Mouse (Mus musculus): Measurements from ENCODE around the gene Elovl6.

Gene Elovl6

DNA sequence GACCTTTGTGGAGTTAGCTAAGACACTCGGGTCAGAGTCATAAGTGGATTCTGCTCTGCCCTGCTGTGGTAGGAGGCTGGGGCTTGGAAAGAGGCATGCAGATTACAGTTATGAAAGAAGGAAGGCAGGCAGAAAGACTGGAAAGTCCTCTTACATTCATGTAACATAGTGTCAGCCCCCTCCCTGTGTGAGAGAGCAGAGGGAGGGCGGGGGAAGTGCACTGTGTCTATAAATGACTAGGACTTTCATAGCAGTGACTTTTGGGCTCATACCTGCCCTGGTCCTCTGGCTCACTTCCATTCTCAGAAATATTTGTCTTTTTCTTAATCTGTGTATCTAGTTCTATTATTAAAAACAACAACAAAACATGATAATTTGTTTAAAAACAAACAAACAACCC lies 33.9 kb downstream of the Elovl6 start:
- no peak for DNase-seq (ENCODE audit: low spot score)

DNA sequence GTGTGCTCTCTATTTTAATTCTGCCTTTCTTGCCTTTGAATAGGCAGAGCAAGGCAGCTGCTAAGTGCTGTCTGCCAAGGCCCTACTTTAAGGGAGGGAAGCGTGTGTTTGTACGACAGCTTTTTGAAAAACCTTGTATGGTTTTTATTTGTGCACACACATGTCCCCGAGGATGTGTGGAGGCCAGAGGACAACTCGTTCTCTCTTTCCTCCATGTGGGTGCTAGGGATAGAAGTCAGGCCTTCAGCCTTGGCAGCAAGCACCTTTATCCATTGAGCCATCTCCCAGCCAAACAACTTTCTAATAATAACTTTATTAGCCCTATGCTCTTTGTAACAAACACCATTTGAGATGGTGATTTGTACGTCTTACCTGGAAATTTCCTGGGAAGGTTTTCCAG lies 34.7 kb downstream of the Elovl6 start:
- no peak for DNase-seq (ENCODE audit: low spot score)

DNA sequence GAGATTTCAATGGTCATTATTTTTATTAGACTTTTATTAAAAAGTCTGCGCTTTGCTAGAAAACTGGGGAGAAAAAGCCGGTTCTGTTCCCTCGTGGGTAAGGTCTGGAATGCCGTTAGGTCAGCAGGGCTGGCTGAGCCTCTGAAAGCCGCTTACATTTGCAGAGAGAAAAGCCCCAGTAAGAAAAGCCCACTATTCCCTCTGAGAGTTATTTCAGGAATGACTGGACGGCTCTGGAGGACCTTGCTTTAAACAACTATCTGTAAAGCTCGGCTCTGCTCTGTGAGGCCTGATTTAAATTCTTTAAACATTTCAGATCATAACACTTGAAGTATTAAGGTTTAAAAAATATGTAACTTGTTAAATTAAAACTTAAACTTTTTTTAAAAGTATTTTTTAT lies 36.4 kb downstream of the Elovl6 start:
- no peak for DNase-seq (ENCODE audit: low spot score)

DNA sequence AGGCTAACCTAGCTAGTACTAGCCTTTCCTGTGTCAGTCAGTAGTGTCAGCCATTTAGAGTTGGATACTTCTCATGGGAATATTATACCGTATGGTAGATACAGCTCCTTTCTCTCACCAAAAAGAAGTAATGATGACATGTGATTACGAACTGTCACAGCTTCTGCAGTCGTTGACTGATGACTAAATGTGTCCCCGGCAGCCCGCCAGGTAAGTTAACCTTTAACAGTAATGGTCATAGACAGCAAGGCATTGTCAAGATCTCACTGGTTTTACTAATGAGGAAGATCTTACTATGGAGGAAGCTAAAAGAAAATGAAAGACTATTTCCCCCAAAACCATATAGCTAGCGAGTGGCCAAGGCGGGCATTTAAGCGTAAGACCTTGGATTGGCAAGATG lies 38.8 kb downstream of the Elovl6 start:
- no peak for DNase-seq (ENCODE audit: low spot score)

DNA sequence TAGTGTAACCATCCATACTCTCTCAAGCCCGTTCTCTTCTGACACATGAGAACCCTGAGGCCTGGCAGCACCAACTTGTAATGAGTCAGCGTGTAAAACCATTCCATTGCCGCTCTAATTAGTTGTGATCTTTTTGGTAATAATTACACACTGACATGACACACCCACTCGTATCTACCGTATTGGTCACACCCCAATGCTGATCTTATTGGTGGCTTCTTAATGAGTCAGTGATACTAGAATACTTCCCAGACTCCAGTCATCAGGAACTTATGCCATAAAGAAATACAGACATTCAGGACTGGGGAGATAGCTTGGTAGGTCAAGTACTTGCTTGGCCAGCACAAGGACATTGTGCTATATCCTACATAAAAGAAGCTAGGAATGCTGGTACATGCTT lies 39.5 kb downstream of the Elovl6 start:
- no peak for DNase-seq (ENCODE audit: low spot score)

DNA sequence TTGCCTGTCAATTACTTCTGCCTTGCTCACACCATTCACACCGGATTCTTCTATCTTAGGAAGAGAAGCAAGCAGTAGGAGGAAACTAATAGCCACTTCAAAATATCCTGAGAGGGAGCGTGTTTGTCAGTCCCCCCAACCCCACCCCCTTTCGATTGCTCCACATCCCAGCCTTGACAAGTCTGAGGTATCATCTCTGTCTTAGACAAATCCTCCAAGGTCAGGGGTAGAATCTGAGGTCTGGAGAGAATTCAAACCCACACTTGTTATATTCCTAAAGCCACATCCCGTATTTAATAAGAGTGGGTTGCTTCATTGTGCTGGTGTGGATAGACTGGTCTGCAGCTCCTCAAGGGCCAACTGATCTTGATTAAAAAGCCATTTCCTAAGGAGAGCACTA lies 40.8 kb downstream of the Elovl6 start:
- DNase-seq (ENCODE audit: low spot score) = no peak

DNA sequence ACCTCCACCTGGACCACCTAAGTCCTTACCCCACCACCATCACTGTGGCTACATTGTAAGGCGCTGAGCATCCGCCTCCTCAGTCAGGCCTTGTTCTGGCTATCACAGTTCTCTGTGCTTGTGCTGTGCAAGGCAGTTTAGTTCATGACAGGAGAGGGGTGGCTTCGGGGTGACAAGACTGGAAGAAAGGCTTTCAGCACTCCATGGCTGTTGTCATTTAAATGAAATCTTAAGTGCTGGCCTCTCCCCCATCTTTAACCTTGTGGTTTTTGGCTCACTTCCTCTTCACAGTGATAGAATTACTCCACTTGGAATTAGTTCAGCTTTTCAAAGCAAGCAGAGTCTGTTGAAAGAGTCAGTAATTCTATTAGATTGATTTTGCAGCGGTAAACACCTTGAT lies 41.5 kb downstream of the Elovl6 start:
- DNase-seq (ENCODE audit: low spot score) = no peak

DNA sequence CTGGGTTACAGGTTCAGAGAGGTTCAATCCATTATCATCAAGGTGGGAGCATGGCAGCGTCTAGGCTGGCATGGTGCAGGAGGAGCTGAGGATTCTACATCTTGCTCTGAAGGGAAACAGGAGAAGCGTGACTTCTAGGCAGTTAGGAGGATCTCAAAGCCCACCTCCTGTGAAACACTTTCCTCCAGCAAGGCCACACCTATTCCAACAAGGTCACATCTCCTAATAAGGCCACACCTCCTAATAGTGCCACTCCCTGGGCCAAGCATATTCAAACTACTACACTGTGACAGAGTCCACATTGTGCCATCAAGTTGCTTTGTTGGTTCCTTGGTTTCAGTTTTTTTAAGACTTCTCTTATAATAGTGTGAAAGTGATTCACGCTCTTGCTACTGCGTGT lies 42.9 kb downstream of the Elovl6 start:
- no peak for DNase-seq (ENCODE audit: low spot score)

DNA sequence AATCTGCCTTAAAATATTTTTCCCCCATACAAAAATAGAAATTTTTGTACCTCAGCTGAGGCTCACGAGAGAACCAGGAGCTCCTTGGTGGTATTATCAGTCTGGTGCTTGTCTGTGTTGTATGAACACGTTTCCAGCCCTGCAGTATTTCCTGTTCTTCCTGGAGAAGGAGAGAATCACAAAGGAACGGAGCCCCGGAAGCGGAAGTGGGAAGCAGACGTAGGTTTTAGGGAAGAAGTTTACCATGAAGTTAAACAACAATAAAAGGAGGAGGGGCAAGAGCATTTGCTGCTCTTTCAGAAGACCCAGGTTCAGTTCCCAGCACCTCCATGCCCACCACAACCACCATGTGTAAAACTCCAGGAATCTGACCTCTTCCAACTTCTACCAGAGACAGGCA lies 44.4 kb downstream of the Elovl6 start:
- no peak for DNase-seq (ENCODE audit: low spot score)

DNA sequence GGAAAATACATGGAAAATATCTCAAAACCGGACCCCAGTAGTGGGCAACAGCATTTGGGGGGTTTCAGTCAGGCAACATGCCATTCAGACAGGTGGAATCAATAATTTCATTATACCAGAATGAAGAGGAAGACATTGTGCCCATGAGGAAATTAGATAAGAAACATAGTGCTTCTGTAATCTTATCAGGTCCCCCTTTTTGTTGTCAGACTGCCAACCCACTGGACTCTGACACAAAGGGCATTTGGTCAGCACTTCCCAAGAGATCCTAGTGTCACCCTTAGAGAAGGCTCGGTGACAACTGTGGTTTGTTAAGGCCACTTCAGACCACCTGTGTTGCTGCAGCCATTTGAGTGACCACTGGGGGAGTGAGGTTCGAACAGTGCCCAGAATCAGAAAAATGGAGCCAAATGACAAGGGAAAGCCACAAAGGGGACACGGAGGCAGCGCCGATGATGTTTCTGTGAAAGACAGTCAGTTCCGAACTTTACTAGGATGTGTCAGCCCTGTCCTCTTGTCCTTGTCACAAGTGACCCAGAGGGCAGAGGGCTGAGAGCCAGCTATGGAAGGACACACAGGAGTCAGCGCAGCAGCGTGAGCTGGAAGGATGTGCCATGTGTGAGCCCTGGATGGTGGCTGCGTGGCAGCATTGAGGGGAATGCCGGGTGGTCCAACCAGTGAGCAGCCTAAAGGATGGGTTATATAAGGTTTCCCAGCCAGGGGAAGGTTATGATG lies 46.8 kb downstream of the Elovl6 start:
- no peak for DNase-seq (ENCODE audit: low spot score)

DNA sequence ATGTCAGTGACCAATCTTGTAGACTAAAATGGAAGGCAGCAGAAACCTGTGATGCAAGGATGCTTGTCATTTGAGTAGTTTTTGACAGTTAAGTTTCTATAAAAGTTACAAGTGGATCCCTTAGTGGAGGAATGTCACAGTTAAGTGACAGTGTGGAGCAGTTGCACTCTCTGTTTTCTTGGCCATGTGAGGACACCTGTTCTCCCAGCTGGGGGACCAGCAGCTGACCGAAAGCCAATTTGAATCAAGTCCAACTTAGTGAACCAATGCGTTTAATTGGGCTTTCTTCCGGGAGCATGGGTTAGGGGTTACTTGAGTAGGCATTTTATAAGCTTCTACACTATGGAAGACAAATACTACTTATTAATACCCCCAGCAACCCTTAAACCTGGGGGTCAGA lies 48.9 kb downstream of the Elovl6 start:
- DNase-seq (ENCODE audit: low spot score) = no peak

DNA sequence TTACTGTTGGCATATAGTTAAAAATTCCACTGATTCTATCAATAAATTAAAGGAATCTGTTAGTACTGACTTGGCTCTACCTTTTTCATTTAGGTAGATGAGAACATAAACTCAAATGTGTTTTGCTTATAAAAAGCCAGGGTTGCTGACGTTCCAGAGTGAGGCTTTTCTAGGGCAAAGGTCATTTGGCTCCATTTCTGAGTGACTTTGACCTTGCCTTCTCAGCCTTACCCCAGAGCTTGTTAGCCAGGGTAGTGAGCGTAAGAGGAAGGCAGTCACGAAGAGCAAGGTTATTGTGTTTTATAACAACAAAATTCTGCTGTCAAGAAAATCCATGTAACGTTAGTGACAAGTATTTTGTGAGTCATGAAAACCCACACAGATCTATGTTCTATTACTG lies 50.3 kb downstream of the Elovl6 start:
- DNase-seq (ENCODE audit: low spot score) = no peak

DNA sequence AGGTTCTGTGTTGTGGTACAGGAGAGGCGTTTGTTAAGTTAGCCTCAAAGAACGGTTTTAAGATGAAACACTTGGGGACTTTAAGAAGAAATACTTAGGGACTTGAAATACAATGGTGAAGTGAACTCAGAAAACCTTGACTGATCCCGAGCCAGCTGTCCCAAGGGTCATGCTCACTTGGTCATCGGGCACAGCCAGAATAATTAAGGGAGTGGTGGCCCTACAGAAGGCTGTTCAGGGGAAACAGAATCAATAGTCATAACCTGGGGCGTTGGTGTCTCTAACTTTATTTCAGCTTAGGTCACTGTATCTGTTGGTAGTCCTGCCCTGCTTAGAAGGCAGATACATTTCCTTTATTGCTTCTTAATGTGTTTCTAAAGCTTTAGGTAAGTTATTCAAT lies 51.1 kb downstream of the Elovl6 start:
- no peak for DNase-seq (ENCODE audit: low spot score)

DNA sequence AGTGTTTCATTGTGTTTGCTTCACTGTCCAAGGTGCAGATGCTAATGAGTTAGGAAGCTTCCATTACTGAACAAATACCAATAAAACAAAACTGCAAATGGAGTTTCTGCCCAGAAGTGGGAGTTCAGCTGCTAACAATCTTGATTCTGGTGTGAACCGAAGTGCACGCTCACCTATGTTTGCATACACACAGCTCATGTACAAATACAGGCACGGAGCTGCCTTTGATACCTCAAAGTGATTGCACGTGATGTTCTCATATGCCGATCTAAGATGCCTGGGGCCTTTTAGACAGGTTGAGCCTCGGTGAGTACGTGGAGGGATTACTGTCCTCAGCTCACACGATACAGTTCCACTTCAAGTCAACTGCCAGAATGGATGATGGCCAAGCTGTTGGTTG lies 55.8 kb downstream of the Elovl6 start:
- DNase-seq (ENCODE audit: low spot score) = no peak

DNA sequence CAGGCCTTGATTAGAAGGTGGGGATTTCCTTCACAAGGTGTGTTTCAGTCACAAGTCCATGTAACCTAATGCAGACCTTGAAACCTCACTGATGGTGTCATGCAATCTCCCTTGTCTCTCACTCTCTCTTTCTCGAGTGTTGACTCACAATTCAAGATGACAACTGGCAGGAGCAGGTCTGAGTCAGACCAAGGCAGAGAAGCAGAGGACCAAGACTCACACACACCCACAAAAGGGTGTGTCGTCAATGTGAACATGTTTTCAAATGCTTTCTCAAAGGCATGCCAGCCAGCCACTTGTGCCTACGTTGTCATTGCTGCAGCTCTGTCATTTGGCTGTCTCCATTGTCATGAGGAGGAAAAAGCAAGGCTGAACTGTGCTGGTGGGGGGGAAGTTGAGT lies 56.6 kb downstream of the Elovl6 start:
- no peak for DNase-seq (ENCODE audit: low spot score)

DNA sequence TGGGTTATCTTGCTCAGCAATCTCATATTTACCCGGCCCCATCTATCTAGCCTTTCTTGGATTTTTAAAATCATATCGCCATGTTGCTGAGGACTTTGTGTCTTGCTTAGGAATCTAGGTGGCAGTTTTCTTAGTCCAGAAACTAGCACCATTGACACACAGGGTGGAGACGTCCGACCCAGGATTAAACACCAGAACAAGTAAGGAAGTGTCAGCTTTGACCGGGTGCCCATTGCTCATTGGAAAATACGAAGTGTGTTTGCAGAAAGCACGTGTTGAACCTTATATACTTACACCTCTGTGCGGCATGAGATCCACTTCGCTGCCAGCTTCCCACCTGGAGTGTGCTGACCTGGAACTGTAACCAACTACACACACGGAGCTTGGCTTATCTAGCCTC lies 57.5 kb downstream of the Elovl6 start:
- no peak for DNase-seq (ENCODE audit: low spot score)

DNA sequence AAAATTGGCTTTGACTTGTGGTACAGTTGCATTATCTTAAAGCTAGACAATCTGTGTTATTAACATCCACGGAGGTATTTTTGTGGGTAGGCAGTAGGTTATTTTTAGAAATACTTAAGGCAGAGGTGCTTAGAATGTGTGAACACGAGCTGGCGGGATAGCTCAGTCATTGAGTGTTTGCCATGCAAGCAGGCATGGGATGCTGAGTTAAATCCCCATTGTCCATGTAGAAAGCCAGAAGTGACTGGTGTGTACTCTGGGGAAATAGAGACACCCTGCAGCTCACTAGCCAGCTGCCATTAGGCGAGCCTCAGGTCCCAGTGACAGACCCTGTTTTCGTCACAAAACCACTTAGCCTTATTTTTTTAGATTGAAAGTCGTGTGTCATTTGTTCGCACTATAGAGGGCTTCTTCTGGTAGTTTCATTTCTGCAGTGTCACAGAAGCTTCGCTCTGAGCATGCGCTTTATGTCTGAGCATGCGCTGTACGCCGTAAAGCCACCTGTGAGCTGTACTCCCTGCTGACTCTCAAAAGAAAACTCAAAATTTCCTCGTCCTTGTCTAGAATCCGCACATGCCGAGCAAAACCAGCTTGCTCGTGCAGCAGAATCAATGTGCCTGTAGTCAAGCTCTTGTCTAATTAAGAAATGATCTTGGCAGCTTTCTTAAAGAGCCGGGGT lies 58.5 kb downstream of the Elovl6 start:
- peak; percentile 62 for DNase-seq (ENCODE audit: low spot score)

DNA sequence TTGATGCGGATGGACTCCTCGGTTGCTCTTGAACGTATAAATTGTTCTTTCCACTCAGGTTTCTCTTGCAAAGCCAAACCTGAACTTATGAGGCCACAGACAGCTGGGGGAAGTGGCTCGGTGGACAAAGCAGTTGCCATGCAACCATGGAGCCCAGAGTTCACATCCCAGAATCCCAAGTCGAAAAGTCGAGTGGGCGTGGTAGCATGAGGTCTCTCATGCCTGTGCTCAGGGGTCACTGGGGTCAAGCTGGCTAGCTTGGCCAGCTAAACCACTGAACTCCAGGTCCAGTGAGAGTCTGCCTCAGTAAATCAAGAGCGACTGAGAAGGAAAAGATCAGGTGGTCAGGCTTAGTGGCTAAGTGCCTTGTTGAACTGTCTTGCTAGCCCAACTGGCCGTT lies 59.1 kb downstream of the Elovl6 start:
- peak; percentile 21 for DNase-seq (ENCODE audit: low spot score)

DNA sequence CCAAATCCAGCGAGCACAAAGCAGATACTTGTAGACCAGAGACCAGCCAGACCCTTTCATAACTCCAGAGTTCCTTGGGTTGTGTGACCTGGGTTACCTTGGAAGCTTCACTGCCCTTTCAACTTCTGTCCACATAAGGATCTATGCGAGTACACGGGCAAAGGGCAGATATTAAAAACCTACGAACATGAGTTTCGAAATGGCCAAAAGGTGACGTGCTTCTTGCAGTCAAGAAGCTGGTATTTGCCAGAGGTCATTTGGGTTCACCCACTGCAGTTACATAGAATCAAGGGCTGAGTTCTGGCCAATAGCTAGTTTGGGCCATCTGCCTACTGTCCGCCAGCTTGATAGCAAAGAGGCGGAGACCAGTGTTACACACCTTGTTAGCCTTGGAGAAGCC lies 59.6 kb downstream of the Elovl6 start:
- no peak for DNase-seq (ENCODE audit: low spot score)

DNA sequence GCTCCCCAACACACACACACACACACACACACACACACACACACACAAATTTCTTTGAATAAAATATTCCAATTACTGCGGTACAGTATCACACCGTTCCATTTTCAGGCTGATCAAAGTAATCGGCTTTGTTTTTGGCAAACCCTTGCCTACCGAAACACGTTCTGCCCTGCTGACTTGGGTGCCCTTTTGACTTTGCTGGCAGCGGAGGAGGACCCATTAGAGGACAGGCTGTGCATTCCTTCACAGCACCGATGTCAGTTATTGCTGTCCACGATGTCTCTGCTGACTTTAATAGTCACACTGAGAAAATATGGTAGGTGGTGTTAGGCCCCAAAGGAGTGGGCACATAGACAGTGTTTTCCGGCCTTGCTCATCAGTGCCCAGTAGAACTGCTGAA lies 60.8 kb downstream of the Elovl6 start:
- no peak for DNase-seq (ENCODE audit: low spot score)

DNA sequence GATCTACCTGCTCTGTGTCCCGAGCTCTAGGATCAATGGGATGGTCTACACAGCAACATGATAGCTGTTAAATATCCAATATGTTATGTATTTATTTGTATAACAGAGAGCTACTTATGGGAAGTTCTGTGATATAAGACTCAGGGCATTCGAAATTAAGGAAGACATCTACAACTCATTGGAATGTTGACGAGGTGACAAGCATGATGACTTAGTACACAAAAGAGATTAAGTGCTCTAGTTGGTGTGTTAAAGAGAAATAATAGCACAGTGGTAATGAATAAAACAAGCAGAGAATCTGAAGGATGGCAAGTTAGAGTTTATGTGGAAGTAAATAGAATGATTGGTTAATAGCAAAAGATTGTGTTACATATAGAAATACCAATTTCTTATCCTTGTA lies 61.6 kb downstream of the Elovl6 start:
- DNase-seq (ENCODE audit: low spot score) = no peak

DNA sequence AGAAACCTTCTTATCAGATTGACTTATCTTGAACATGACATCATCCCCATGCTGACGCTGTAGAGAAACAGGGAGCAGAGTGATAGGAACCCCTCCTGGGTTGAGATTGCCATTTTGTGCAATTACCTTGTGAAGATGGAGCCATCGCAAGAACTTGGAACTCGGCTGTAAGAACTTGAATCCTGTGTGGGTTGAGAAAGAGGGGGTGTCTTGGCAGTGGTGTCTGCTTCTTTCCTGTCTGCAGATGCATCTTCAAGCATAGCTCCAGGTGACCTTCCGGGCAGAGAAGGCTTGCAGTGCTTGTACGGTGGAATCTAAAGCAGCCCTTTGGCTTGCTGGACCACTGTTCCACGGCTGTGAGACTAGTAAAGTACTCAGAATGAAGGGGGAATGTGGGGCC lies 63.9 kb downstream of the Elovl6 start:
- no peak for DNase-seq (ENCODE audit: low spot score)

DNA sequence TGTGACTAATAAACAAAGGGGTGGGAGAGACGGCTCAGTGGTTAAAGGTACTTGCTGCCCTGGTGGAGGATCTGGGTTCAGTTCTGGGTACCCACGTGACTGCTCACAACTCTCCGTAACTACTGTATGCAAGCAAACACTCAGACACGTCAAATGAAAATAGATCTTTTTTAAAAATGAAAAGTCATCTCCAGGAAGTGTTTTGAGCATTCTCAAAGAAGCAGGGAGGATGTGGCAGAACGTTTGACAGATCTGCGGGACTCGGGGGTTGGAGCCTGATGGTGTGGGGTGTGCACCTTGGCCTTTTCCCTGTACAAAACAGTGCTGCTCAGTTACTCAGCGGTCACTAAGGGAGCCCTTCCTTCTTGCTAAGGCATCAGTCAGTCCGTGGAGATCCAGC lies 70.1 kb downstream of the Elovl6 start:
- no peak for DNase-seq (ENCODE audit: low spot score)

DNA sequence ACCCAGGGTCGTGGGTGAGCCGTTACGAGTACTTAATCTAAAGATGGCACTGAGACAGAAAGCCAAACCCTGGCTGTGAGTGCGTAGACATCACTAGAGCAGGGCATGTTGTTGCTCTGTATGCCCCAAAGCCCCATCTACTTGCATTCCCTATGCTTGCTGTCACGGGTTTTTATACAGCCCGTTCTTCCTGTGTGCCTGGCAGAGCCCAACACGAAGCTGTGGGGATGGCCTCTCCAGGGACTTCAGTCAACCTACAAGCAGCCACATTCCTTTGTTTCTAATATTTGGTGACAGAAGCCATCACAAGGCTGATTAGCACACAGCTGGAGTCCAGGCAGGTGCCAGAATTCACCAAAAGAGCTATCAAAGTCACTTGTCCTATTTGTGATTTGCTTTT lies 73.3 kb downstream of the Elovl6 start:
- DNase-seq (ENCODE audit: low spot score) = peak; percentile 12

Measured in retina, embryonic 14.5 days (tissue).